Mouse (Mus musculus) liver, embryonic 13.5 days (tissue): Measurements from ENCODE around the gene Olfr1106. TPM values are rescaled to one million over a fixed set of nuclear protein-coding genes. Genes with fewer than 3 reads are reported as not detected.

Experiments
- ATAC-seq: fragments of 200-750 bp; cut with Nextera tagmentation; 2 replicates; pipeline ENCODE4 v1.8.0; 2017; ENCODE audit warnings: low read depth, mild to moderate bottlenecking, moderate number of reproducible peaks, moderate library complexity
- DNase-seq: peaks from one replicate; pipeline ENCODE4 v3.0.0; 2022
- H3K27ac ChIP-seq: fragments of 300-500 bp; sonication (generic); 2 replicates; pipeline ENCODE4 v1.5.1; 2015; ENCODE audit warnings: moderate library complexity, mild to moderate bottlenecking, inconsistent platforms
- H3K27me3 ChIP-seq: fragments of 300-500 bp; sonication (generic); 2 replicates; pipeline ENCODE4 v1.6.1; 2015; ENCODE audit warnings: mild to moderate bottlenecking, inconsistent platforms
- H3K36me3 ChIP-seq: fragments of 300-500 bp; sonication (generic); 2 replicates; pipeline ENCODE4 v1.6.1; 2015; ENCODE audit warnings: mild to moderate bottlenecking, inconsistent platforms
- H3K4me1 ChIP-seq: fragments of 300-500 bp; sonication (generic); replicated peaks from 2 replicates; pipeline ENCODE4 v1.6.1; 2015; ENCODE audit warnings: inconsistent platforms
- H3K4me2 ChIP-seq: fragments of 300-500 bp; sonication (generic); 2 replicates; pipeline ENCODE4 v1.6.1; 2015; ENCODE audit warnings: inconsistent platforms, mild to moderate bottlenecking, moderate library complexity
- H3K4me3 ChIP-seq: fragments of 300-500 bp; sonication (generic); replicated peaks from 2 replicates; pipeline ENCODE4 v1.5.1; 2015; ENCODE audit warnings: mild to moderate bottlenecking, inconsistent platforms
- H3K9ac ChIP-seq: fragments of 300-500 bp; sonication (generic); 2 replicates; pipeline ENCODE4 v1.6.1; 2015; ENCODE audit warnings: mild to moderate bottlenecking, inconsistent platforms
- H3K9me3 ChIP-seq: fragments of 300-500 bp; sonication (generic); replicated peaks from 2 replicates; pipeline ENCODE4 v1.6.1; 2016; ENCODE audit warnings: inconsistent platforms
- WGBS: fragments of 180-500 bp; shearing (Covaris S2); methylation state at CpG from one replicate; pipeline ENCODE4 v1.1.7; 2015; ENCODE audit not compliant: insufficient replicate concordance; 5-methylcytosine and 5-hydroxymethylcytosine counted together
- polyA plus RNA-seq: library from polyadenylated mRNA; unstranded; fragments of >200 nt; fragmentation: Nextera tagmentation; extraction: Ambion mirVana; gene quantifications from 2 replicates; pipeline ENCODE4 v1.2.1, GENCODE M21; 2015

Olfr1106 gene
- not detected in 2 replicates for polyA plus RNA-seq

DNA sequence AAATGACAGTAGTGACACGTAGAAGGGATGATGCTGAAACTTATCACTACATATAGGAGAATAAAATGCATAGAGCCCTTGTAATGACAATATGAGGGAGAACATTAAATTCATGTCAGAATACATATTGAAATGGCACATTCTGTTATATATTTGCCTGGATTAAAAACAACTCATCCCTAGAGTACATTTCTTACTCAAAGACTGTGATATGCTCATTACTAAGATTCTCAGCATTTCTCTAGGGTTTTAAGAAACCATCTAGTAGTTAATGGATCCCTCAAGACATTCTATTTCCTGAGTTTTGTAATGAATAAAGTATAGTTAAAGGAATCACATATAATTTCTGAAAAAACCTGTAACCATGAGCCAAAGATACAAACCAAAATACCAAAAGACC lies at the start of gene Olfr1106:
Olfr1106 (minus strand) TSS at position 101 of the 400 bp plus-strand sequence.
- WGBS: 33% methylated on average over 1 of the region's 1 CpGs

DNA sequence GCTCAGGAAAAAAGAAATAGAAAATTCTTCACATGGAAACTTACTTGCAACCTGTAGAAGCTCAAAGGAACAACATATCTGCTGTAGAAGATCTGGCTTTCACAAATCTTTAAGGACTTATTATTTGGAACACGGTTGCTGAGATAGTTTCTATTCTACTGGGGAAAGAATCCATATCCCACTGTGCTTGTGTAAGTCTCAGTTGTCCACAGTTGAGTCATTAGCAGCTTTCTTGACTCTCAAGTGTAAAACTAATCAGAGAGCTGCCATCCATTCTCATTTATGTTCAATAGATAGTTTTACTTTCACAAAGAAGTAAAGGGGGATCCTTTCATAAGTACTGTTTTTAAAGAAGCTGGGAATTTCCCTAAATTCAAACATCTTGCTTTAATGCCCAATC lies 43.8 kb upstream of the Olfr1106 start, which contains the start of gene Olfr1109:
Olfr1109 (minus strand) TSS at position 101 of the 400 bp plus-strand sequence.
- no peak within 1 kb of the TSS for H3K9ac ChIP-seq
- H3K4me3 ChIP-seq: no peak within 1 kb of the TSS
- no peaks in the 10 kb centered on the region for H3K9me3 ChIP-seq
- no peaks in the 10 kb centered on the region for H3K27me3 ChIP-seq
- H3K4me2 ChIP-seq: no peak within 1 kb of the TSS
- no peaks in the 10 kb centered on the region for H3K4me1 ChIP-seq
- ATAC-seq (no peak), DNase-seq (no peak)
- no peaks in the 10 kb centered on the region for H3K36me3 ChIP-seq
- H3K27ac ChIP-seq: no peak within 1 kb of the TSS
- 50% methylated on average over 1 of the region's 1 CpGs for WGBS

More for the DNA sequence above, at the start of gene Olfr1106:
- no peaks in the 10 kb centered on the region for H3K36me3 ChIP-seq
- H3K4me1 ChIP-seq: no peaks in the 10 kb centered on the region
- no peak within 1 kb of the TSS for H3K4me3 ChIP-seq
- no peak within 1 kb of the TSS for H3K9ac ChIP-seq
- no peak for DNase-seq
- no peak within 1 kb of the TSS for H3K4me2 ChIP-seq
- no peak for ATAC-seq
- H3K9me3 ChIP-seq: no peaks in the 10 kb centered on the region
- H3K27ac ChIP-seq: no peak within 1 kb of the TSS
- no peaks in the 10 kb centered on the region for H3K27me3 ChIP-seq

DNA sequence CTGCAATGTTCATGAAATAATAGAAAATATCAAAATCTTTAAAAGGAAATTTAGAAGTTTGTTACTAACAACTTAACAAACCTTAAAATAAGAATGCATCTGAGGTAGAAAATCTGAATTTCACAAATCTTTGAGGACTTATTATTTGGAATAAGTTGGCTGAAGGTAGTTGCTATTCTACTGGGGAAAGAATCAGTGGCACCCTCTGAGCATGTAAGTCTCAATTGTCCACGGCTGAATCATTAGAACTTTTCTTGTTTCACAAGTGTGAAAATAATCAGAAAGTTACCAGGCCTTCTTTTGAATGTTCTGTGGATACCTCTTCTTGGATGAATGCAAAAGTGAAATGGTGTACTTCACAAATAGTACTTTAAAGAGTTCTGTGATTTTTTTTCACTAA lies 23.6 kb upstream of the Olfr1106 start, which contains the start of gene Olfr1107:
Olfr1107 (minus strand) TSS at position 101 of the 400 bp plus-strand sequence.
- no peaks in the 10 kb centered on the region for H3K9me3 ChIP-seq
- H3K4me3 ChIP-seq: no peak within 1 kb of the TSS
- H3K9ac ChIP-seq: no peak within 1 kb of the TSS
- no peaks in the 10 kb centered on the region for H3K27me3 ChIP-seq
- no peak within 1 kb of the TSS for H3K4me2 ChIP-seq
- H3K4me1 ChIP-seq: no peaks in the 10 kb centered on the region
- no peaks in the 10 kb centered on the region for H3K36me3 ChIP-seq
- no peak within 1 kb of the TSS for H3K27ac ChIP-seq
- ATAC-seq (no peak), DNase-seq (no peak)
- 38% methylated on average over 1 of the region's 1 CpGs for WGBS

GRCm38 (mm10) chr2:87036431-87036830 lies 15.6 kb downstream of the Olfr1106 start, which contains the start of gene Olfr1105:
Gene Olfr1105 (minus strand): TSS chr2:87036531.
- no peaks in the 10 kb centered on the region for H3K36me3 ChIP-seq
- H3K27me3 ChIP-seq: no peaks in the 10 kb centered on the region
- H3K9ac ChIP-seq: no peak within 1 kb of the TSS
- DNase-seq (no peak), ATAC-seq (no peak)
- no peak within 1 kb of the TSS for H3K4me3 ChIP-seq
- no peaks in the 10 kb centered on the region; the same call in 1 of the 2 replicates for H3K9me3 ChIP-seq
- no peaks in the 10 kb centered on the region for H3K4me1 ChIP-seq
- H3K27ac ChIP-seq: no peak within 1 kb of the TSS
- no peak within 1 kb of the TSS for H3K4me2 ChIP-seq

GRCm38 (mm10) chr2:87026980-87027379 lies 25.1 kb downstream of the Olfr1106 start, which contains the start of gene Olfr1104:
Gene Olfr1104 (minus strand): TSS chr2:87027080.
- Histone ChIP-seq H3K27ac (no peak within 1 kb of the TSS), H3K4me2 (no peak within 1 kb of the TSS), H3K4me1 (no peaks in the 10 kb centered on the region), H3K9ac (no peak within 1 kb of the TSS), H3K36me3 (no peaks in the 10 kb centered on the region), H3K9me3 (no peaks in the 10 kb centered on the region), H3K4me3 (no peak within 1 kb of the TSS), H3K27me3 (no peaks in the 10 kb centered on the region)
- DNase-seq (no peak), ATAC-seq (no peak)
- 78% methylated on average over 1 of the region's 1 CpGs for WGBS

DNA sequence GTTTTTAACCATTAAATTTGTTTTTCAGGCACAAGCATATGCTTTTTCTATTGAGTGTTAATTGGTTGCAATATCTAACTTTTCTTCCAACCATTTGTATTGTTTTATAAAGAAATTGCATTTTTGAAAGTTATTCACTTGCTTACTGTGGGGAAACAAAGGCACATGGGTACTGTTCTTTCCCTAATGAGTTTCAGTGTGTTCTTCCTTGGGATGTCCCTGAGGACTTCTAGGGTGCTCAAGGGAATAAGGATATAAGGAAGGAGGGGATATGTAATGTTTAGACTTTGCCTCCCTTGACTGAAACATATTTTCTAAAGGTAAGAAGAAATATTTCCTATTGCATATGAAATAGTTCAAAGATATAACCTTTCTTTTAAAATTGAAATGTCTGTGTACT lies 54.0 kb downstream of the Olfr1106 start, which contains the start of gene Olfr1102:
Olfr1102 (plus strand) TSS at position 301 of the 400 bp plus-strand sequence.
- H3K9me3 ChIP-seq: no peaks in the 10 kb centered on the region
- no peaks in the 10 kb centered on the region for H3K36me3 ChIP-seq
- ATAC-seq: no peak
- H3K4me1 ChIP-seq: no peaks in the 10 kb centered on the region
- H3K4me2 ChIP-seq: no peak within 1 kb of the TSS
- no peak within 1 kb of the TSS for H3K9ac ChIP-seq
- no peak within 1 kb of the TSS for H3K27ac ChIP-seq
- no peak for DNase-seq
- no peak within 1 kb of the TSS for H3K4me3 ChIP-seq
- no peaks in the 10 kb centered on the region for H3K27me3 ChIP-seq

Other genes with a start within 250 kb of the Olfr1106 start
- not detected in 2 replicates for gene Olfr141, start 242.3 kb downstream of the Olfr1106 start, polyA plus RNA-seq
- gene Olfr1094, start 227.6 kb downstream of the Olfr1106 start, polyA plus RNA-seq: not detected in 2 replicates
- not detected in 2 replicates for gene Olfr1095, start 200.6 kb downstream of the Olfr1106 start, polyA plus RNA-seq
- gene Gm13723, start 177.5 kb downstream of the Olfr1106 start, polyA plus RNA-seq: not detected in 2 replicates
- not detected in 2 replicates for gene Olfr1097, start 160.1 kb downstream of the Olfr1106 start, polyA plus RNA-seq
- not detected in 2 replicates for gene Olfr1098, start 127.7 kb downstream of the Olfr1106 start, polyA plus RNA-seq
- gene Olfr1099, start 91.6 kb downstream of the Olfr1106 start, polyA plus RNA-seq: not detected in 2 replicates
- gene Olfr1100, start 72.3 kb downstream of the Olfr1106 start, polyA plus RNA-seq: not detected in 2 replicates
- not detected in 2 replicates for gene Olfr1101, start 61.1 kb downstream of the Olfr1106 start, polyA plus RNA-seq
- not detected in 2 replicates for gene Olfr1102, start 53.9 kb downstream of the Olfr1106 start, polyA plus RNA-seq
- gene Olfr1104, start 25.2 kb downstream of the Olfr1106 start, polyA plus RNA-seq: not detected in 2 replicates
- not detected in 2 replicates for gene Olfr1105, start 15.7 kb downstream of the Olfr1106 start, polyA plus RNA-seq
- not detected in 2 replicates for gene Olfr1107, start 23.5 kb upstream of the Olfr1106 start, polyA plus RNA-seq
- not detected in 2 replicates for gene Olfr1109, start 43.7 kb upstream of the Olfr1106 start, polyA plus RNA-seq
- not detected in 2 replicates for gene Olfr259, start 62.3 kb upstream of the Olfr1106 start, polyA plus RNA-seq
- gene Olfr1110, start 88.0 kb upstream of the Olfr1106 start, polyA plus RNA-seq: not detected in 2 replicates
- not detected in 2 replicates for gene Olfr1111, start 100.4 kb upstream of the Olfr1106 start, polyA plus RNA-seq
- not detected in 2 replicates for gene Olfr1112, start 135.5 kb upstream of the Olfr1106 start, polyA plus RNA-seq
- not detected in 2 replicates for gene Olfr1113, start 156.7 kb upstream of the Olfr1106 start, polyA plus RNA-seq
- gene Olfr1115, start 195.7 kb upstream of the Olfr1106 start, polyA plus RNA-seq: not detected in 2 replicates
- not detected in 2 replicates for gene Olfr1116, start 215.3 kb upstream of the Olfr1106 start, polyA plus RNA-seq